ENCODE assay signal across 8 mouse cellular contexts in genomic region chr2:157913204-157913636, GRCm38 (mm10). TPM values are rescaled to one million over a fixed set of nuclear protein-coding genes. Genes with fewer than 3 reads are reported as not detected.
A peak's percentile ranks its signal among the peaks of the same experiment; 100 is the strongest.
DNase-seq lines count a peak whose midpoint lies in the region; ATAC-seq and TF ChIP-seq lines count a peak whose summit lies in the region.

No protein-coding gene starts in this region.

- peaks cover 14% of the 10 kb centered on the region for H3K9me3 ChIP-seq in G1E (replicated peaks)
- H3K9me3 ChIP-seq in forebrain, postnatal 0 days (ENCODE audit: low read length): no peaks in the 10 kb centered on the region
- H3K9me3 ChIP-seq in hindbrain, embryonic 11.5 days (ENCODE audit: control insufficient read depth, low read length): no peaks in the 10 kb centered on the region
- H3K9me3 ChIP-seq in midbrain, embryonic 10.5 days (replicated peaks): no peaks in the 10 kb centered on the region

- H3K27me3 ChIP-seq in G1E (ENCODE audit: insufficient read depth, low read length): peaks cover 5% of the 10 kb centered on the region; the same call in 1 of the 2 replicates
- H3K27me3 ChIP-seq in forebrain, postnatal 0 days (ENCODE audit: insufficient read depth, low read length): peaks cover 5% of the 10 kb centered on the region
- peaks cover 33% of the 10 kb centered on the region for H3K27me3 ChIP-seq in hindbrain, embryonic 11.5 days (ENCODE audit: control insufficient read depth, insufficient read depth, low read length)
- H3K27me3 ChIP-seq in midbrain, embryonic 10.5 days (ENCODE audit: low read depth, poor library complexity, severe bottlenecking): peaks cover 54% of the 10 kb centered on the region

- no peaks in the 10 kb centered on the region for H3K4me1 ChIP-seq in G1E (ENCODE audit: insufficient read depth, low read depth, low read length)
- H3K4me1 ChIP-seq in forebrain, postnatal 0 days (ENCODE audit: insufficient read depth): 0 out of 2 replicates have a peak, but pooled peaks cover 3% of the 10 kb centered on the region
- H3K4me1 ChIP-seq in hindbrain, embryonic 11.5 days (replicated peaks; ENCODE audit: control insufficient read depth, insufficient read depth, low read length): no peaks in the 10 kb centered on the region
- H3K4me1 ChIP-seq in midbrain, embryonic 10.5 days: peaks cover 11% of the 10 kb centered on the region

- no peak for TF ChIP-seq CTCF in G1E (IDR thresholded peaks at IDR 0.05; ENCODE audit: low read depth, low read length)
- TF ChIP-seq CTCF in forebrain, postnatal 0 days (IDR thresholded peaks at IDR 0.05; ENCODE audit: low read depth): no peak

- no peak overlapping the region for H3K4me3 ChIP-seq in G1E (ENCODE audit: low read depth, low read length)
- peak overlapping the region; percentile 66 for H3K4me3 ChIP-seq in forebrain, postnatal 0 days (ENCODE audit: low read depth, low read length)
- no peak overlapping the region for H3K4me3 ChIP-seq in hindbrain, embryonic 11.5 days (ENCODE audit: low read depth, low read length)
- H3K4me3 ChIP-seq in midbrain, embryonic 10.5 days: no peak overlapping the region

- DNase-seq in G1E (ENCODE audit: low spot score): peak; percentile 79
- DNase-seq in adrenal gland, postnatal 14 days: peak; percentile 91
- peak; percentile 68 for DNase-seq in forebrain, postnatal 0 days
- peak; percentile 91 for DNase-seq in hindbrain, embryonic 11.5 days (ENCODE audit: low spot score)
- peak; percentile 54 to 61 for DNase-seq in layer of hippocampus, postnatal 14 days (ENCODE audit: low spot score in 2 of 2)
- DNase-seq in midbrain, embryonic 10.5 days (ENCODE audit: low spot score): peak; percentile 84
- peak; percentile 49 to 84 for DNase-seq in spleen, postnatal 10 days (ENCODE audit: low spot score in 2 of 2)
- DNase-seq in T-cell, adult 2 months (ENCODE audit: low spot score): no peak

- no peaks in the 10 kb centered on the region for H3K36me3 ChIP-seq in G1E (replicated peaks)
- H3K36me3 ChIP-seq in forebrain, postnatal 0 days (ENCODE audit: insufficient read depth): no peaks in the 10 kb centered on the region
- H3K36me3 ChIP-seq in hindbrain, embryonic 11.5 days (ENCODE audit: control insufficient read depth, insufficient read depth, low read length): no peaks in the 10 kb centered on the region
- no peaks in the 10 kb centered on the region for H3K36me3 ChIP-seq in midbrain, embryonic 10.5 days

- H3K27ac ChIP-seq in forebrain, postnatal 0 days (ENCODE audit: low read depth, low read length): no peak overlapping the region
- no peak overlapping the region for H3K27ac ChIP-seq in hindbrain, embryonic 11.5 days (ENCODE audit: low read depth, low read length)
- no peak overlapping the region for H3K27ac ChIP-seq in midbrain, embryonic 10.5 days (replicated peaks)

- under 1% methylated on average over 16 of the region's 16 CpGs for WGBS in forebrain, postnatal 0 days
- under 1% methylated on average over 16 of the region's 16 CpGs for WGBS in hindbrain, embryonic 11.5 days
- under 1% methylated on average over 16 of the region's 16 CpGs for WGBS in midbrain, embryonic 10.5 days

- no peak overlapping the region for H3K9ac ChIP-seq in forebrain, postnatal 0 days
- no peak overlapping the region for H3K9ac ChIP-seq in hindbrain, embryonic 11.5 days (ENCODE audit: low read depth, low read length)

- peak; percentile 57 for ATAC-seq in G1E (ENCODE audit: extremely low read depth, insufficient number of reproducible peaks, low FRiP score, poor library complexity, severe bottlenecking)
- 0 out of 2 replicates have a peak, but pooled peaks have one; percentile 17 for ATAC-seq in forebrain, postnatal 0 days
- ATAC-seq in hindbrain, embryonic 11.5 days (ENCODE audit: low FRiP score): no peak

- peak overlapping the region; percentile 69 for H3K4me2 ChIP-seq in forebrain, postnatal 0 days (ENCODE audit: low read depth)
- no peak overlapping the region for H3K4me2 ChIP-seq in hindbrain, embryonic 11.5 days (replicated peaks; ENCODE audit: low read depth, low read length)

RNA-seq across cellular contexts. Expression of gene Vstm2l, which starts 1.2 kb away (rescaled TPM):
- not detected in 2 replicates for total RNA-seq in G1E (2014; fragmentation: Nextera tagmentation)
- not detected in 2 replicates for total RNA-seq in G1E (2017)
- not detected in 2 replicates for polyA plus RNA-seq in G1E (2012)
- 1.7 and 7.7 TPM in 2 replicates for total RNA-seq in adrenal gland, postnatal 14 days (2021)
- total RNA-seq in forebrain, postnatal 0 days (2014; rRNA removed): 90.0 and 113 TPM in 2 replicates
- polyA plus RNA-seq in forebrain, postnatal 0 days (2015; fragmentation: Nextera tagmentation; extraction: Ambion mirVana): 21.5 and 25.9 TPM in 2 replicates
- 4.5 and 6.4 TPM in 2 replicates for polyA plus RNA-seq in hindbrain, embryonic 11.5 days (2014; fragmentation: Nextera tagmentation; extraction: Ambion mirVana)
- total RNA-seq in layer of hippocampus, postnatal 14 days (2021): 100 to 1,000 TPM; 140 to 144 TPM
- 0.53 and 1.4 TPM in 2 replicates for polyA plus RNA-seq in midbrain, embryonic 10.5 days (2016; fragmentation: Nextera tagmentation; extraction: Ambion mirVana)

Comparison
In these comparisons a context has a peak if more than half of its experiments do, and no peak if none do; other contexts are left out.
1. RNA of gene Vstm2l, which starts 1.2 kb away (total RNA-seq): 140 to 144 TPM in layer of hippocampus, postnatal 14 days and 90.0 to 113 TPM in forebrain, postnatal 0 days; 1.7 to 7.7 TPM in adrenal gland, postnatal 14 days and not detected in G1E; every median in the first group is over 10 times any median in the second.